Mouse (Mus musculus) neural tube, embryonic 14.5 days (tissue): ENCODE measurements around the gene Pld6. TPM values are rescaled to one million over a fixed set of nuclear protein-coding genes. Genes with fewer than 3 reads are reported as not detected.
A peak's percentile ranks its signal among the peaks of the same experiment; 100 is the strongest.

Experiments
- ATAC-seq: fragments of 200-750 bp; cut with Nextera tagmentation; 2 replicates; pipeline ENCODE4 v1.8.0; 2017; ENCODE audit warnings: low read depth, mild to moderate bottlenecking, moderate TSS enrichment, moderate library complexity
- H3K27ac ChIP-seq: fragments of 300-500 bp; sonication (generic); 2 replicates; pipeline ENCODE4 v1.5.1; 2014; ENCODE audit warnings: low read depth, mild to moderate bottlenecking, control low read depth, low read length, moderate library complexity, mixed read lengths
- H3K27me3 ChIP-seq: fragments of 300-500 bp; sonication (generic); 2 replicates; pipeline ENCODE4 v1.6.1; 2014; ENCODE audit warnings: low read length; ENCODE audit not compliant: control insufficient read depth, insufficient read depth
- H3K36me3 ChIP-seq: fragments of 300-500 bp; sonication (generic); 2 replicates; pipeline ENCODE4 v1.6.1; 2014; ENCODE audit warnings: low read length, mixed read lengths; ENCODE audit not compliant: control insufficient read depth, insufficient read depth
- H3K4me1 ChIP-seq: fragments of 300-500 bp; sonication (generic); 2 replicates; pipeline ENCODE4 v1.6.1; 2014; ENCODE audit warnings: low read length; ENCODE audit not compliant: control insufficient read depth, insufficient read depth
- H3K4me2 ChIP-seq: fragments of 300-500 bp; sonication (generic); 2 replicates; pipeline ENCODE4 v1.6.1; 2014; ENCODE audit warnings: mild to moderate bottlenecking, low read depth, low read length, control low read depth
- H3K4me3 ChIP-seq: fragments of 300-500 bp; sonication (generic); 2 replicates; pipeline ENCODE4 v1.5.1; 2014; ENCODE audit warnings: low read depth, low read length, control low read depth, mixed read lengths
- H3K9ac ChIP-seq: fragments of 300-500 bp; sonication (generic); replicated peaks from 2 replicates; pipeline ENCODE4 v1.6.1; 2014; ENCODE audit warnings: low read depth, mild to moderate bottlenecking, control low read depth, low read length, mixed read lengths
- H3K9me3 ChIP-seq: fragments of 300-500 bp; sonication (generic); 2 replicates; pipeline ENCODE4 v1.6.1; 2016; ENCODE audit warnings: low read length; ENCODE audit not compliant: control insufficient read depth
- WGBS: fragments of 180-500 bp; shearing (Covaris S2); extraction: QIAGEN DNeasy Blood & Tissue Kit; methylation state at CpG from one replicate; pipeline ENCODE4 v1.1.7; 2014; 5-methylcytosine and 5-hydroxymethylcytosine counted together
- polyA plus RNA-seq: library from polyadenylated mRNA; unstranded; fragments of >200 nt; fragmentation: Nextera tagmentation; extraction: Ambion mirVana; gene quantifications from 2 replicates; pipeline ENCODE4 v1.2.1, GENCODE M21; 2014

Pld6 gene
- polyA plus RNA-seq, 1 experiment from 2014 or later = 3.6 TPM

- 0% methylated on average over 52 of the region's 52 CpGs for WGBS
- ATAC-seq = peak; percentile 96
- Histone ChIP-seq H3K36me3 (peaks cover under 1% of the 10 kb centered on the region; the same call in 1 of the 2 replicates), H3K27ac (peak within 1 kb of the TSS; percentile 98), H3K4me3 (peak within 1 kb of the TSS; percentile 59), H3K4me1 (peaks cover 9% of the 10 kb centered on the region), H3K9ac (peak within 1 kb of the TSS; percentile 90), H3K4me2 (peak within 1 kb of the TSS; percentile 75), H3K9me3 (no peaks in the 10 kb centered on the region), H3K27me3 (no peaks in the 10 kb centered on the region)
These were observed 22.4 kb upstream of the Pld6 start, which contains the start of gene Flcn for GRCm38 (mm10) chr11:59809670-59810474. Gene Flcn (minus strand): TSS chr11:59810016.

- WGBS = 1% methylated on average over 15 of the region's 15 CpGs
- Histone ChIP-seq H3K9ac (peak overlapping the region; percentile 90), H3K4me3 (peak overlapping the region; percentile 59), H3K9me3 (no peaks in the 10 kb centered on the region), H3K27ac (peak overlapping the region; percentile 98), H3K4me1 (peaks cover 9% of the 10 kb centered on the region), H3K4me2 (peak overlapping the region; percentile 75), H3K36me3 (peaks cover 8% of the 10 kb centered on the region; the same call in 1 of the 2 replicates), H3K27me3 (no peaks in the 10 kb centered on the region)
- peak; percentile 26; the same call in 1 of the 2 replicates for ATAC-seq
These were observed 21.7 kb upstream of the Pld6 start for GRCm38 (mm10) chr11:59809071-59809669.

- H3K27ac ChIP-seq = no peak overlapping the region
- H3K27me3 ChIP-seq = no peaks in the 10 kb centered on the region
- H3K36me3 ChIP-seq = peaks cover 14% of the 10 kb centered on the region; the same call in 1 of the 2 replicates
- WGBS = 68% methylated on average over 14 of the region's 14 CpGs
- H3K9me3 ChIP-seq = no peaks in the 10 kb centered on the region
- H3K4me3 ChIP-seq = peak overlapping the region; percentile 59
- peak overlapping the region; percentile 90 for H3K9ac ChIP-seq
- no peak for ATAC-seq
- peak overlapping the region; percentile 75 for H3K4me2 ChIP-seq
- H3K4me1 ChIP-seq = peaks cover 9% of the 10 kb centered on the region
These were observed 20.9 kb upstream of the Pld6 start for GRCm38 (mm10) chr11:59808170-59808960.

GRCm38 (mm10) chr11:59805656-59806055 lies 18.2 kb upstream of the Pld6 start:
- Histone ChIP-seq H3K4me2 (no peak overlapping the region), H3K4me1 (peaks cover 9% of the 10 kb centered on the region), H3K36me3 (peaks cover 40% of the 10 kb centered on the region), H3K27me3 (no peaks in the 10 kb centered on the region), H3K9ac (0 out of 2 replicates have a peak overlapping the region, but pooled peaks have one; percentile 3), H3K4me3 (no peak overlapping the region), H3K9me3 (no peaks in the 10 kb centered on the region), H3K27ac (no peak overlapping the region)
- 95% methylated on average over 2 of the region's 2 CpGs for WGBS
- no peak for ATAC-seq

GRCm38 (mm10) chr11:59805256-59805655 lies 17.8 kb upstream of the Pld6 start:
- H3K4me1 ChIP-seq = peaks cover 9% of the 10 kb centered on the region

GRCm38 (mm10) chr11:59804409-59805110 lies 17.1 kb upstream of the Pld6 start:
- ATAC-seq = no peak
- H3K4me3 ChIP-seq = no peak overlapping the region
- no peak overlapping the region for H3K9ac ChIP-seq
- no peaks in the 10 kb centered on the region for H3K9me3 ChIP-seq
- peaks cover 51% of the 10 kb centered on the region for H3K36me3 ChIP-seq
- WGBS = 94% methylated on average over 22 of the region's 22 CpGs
- no peak overlapping the region for H3K4me2 ChIP-seq
- no peaks in the 10 kb centered on the region for H3K27me3 ChIP-seq
- H3K4me1 ChIP-seq = peaks cover 9% of the 10 kb centered on the region
- H3K27ac ChIP-seq = no peak overlapping the region

More at GRCm38 (mm10) chr11:59805256-59805655, 17.8 kb upstream of the Pld6 start:
- H3K4me2 ChIP-seq = no peak overlapping the region
- H3K27me3 ChIP-seq = no peaks in the 10 kb centered on the region
- H3K9me3 ChIP-seq = no peaks in the 10 kb centered on the region
- 92% methylated on average over 1 of the region's 1 CpGs for WGBS
- H3K9ac ChIP-seq = no peak overlapping the region
- no peak for ATAC-seq
- no peak overlapping the region for H3K27ac ChIP-seq
- H3K36me3 ChIP-seq = peaks cover 44% of the 10 kb centered on the region
- H3K4me3 ChIP-seq = no peak overlapping the region

- no peaks in the 10 kb centered on the region for H3K27me3 ChIP-seq
- H3K4me2 ChIP-seq = no peak overlapping the region
- ATAC-seq = no peak
- no peak overlapping the region for H3K9ac ChIP-seq
- no peak overlapping the region for H3K27ac ChIP-seq
- H3K4me1 ChIP-seq = peaks cover 3% of the 10 kb centered on the region
- H3K4me3 ChIP-seq = no peak overlapping the region
- no peaks in the 10 kb centered on the region for H3K9me3 ChIP-seq
- 93% methylated on average over 14 of the region's 14 CpGs for WGBS
- H3K36me3 ChIP-seq = peaks cover 60% of the 10 kb centered on the region
These were observed 16.1 kb upstream of the Pld6 start for GRCm38 (mm10) chr11:59803516-59803915.

- H3K9ac ChIP-seq = no peak overlapping the region
These were observed 14.4 kb upstream of the Pld6 start for GRCm38 (mm10) chr11:59801881-59802280.

More at GRCm38 (mm10) chr11:59801881-59802280, 14.4 kb upstream of the Pld6 start:
- Histone ChIP-seq H3K27ac (no peak overlapping the region), H3K4me1 (no peaks in the 10 kb centered on the region), H3K36me3 (peaks cover 76% of the 10 kb centered on the region), H3K9me3 (no peaks in the 10 kb centered on the region), H3K4me3 (no peak overlapping the region), H3K4me2 (no peak overlapping the region), H3K27me3 (no peaks in the 10 kb centered on the region)
- no peak for ATAC-seq
- 96% methylated on average over 8 of the region's 8 CpGs for WGBS
